9 mouse cellular contexts compared by ENCODE assay signal in the genomic region with DNA sequence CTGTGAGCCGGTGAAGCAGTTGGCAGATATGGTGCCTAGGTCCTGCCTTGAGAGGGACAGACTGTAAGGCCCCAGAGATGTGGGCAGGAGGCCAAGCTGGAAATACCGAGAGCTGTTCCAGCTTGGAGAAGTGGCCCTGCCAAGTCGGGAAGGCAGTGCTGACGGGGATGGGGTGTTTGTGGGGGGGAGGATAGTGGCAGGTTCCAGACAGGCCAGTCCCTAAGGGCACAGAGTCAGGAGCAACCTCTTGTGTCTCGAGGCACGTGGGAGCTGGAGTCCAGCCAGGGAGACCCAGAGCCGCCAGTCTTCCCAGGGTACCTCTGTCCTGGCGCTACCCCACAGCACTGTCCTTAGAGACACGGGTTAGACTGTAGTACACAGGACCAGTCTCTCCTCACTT. TPM values are rescaled to one million over a fixed set of nuclear protein-coding genes. Genes with fewer than 3 reads are reported as not detected.
DNase-seq lines count a peak whose midpoint lies in the region; ATAC-seq and TF ChIP-seq lines count a peak whose summit lies in the region.
"Had no signal": no experiment of that assay in that cellular context is flagged by ENCODE, and none has a peak within 500 bp of the region (broad histone marks: within the 10 kb centered on the region; RNA-seq: fewer than 3 reads in every experiment).

No protein-coding gene starts in this region.

- no peak overlapping the region for H3K27ac ChIP-seq in bone marrow, adult 2 months (ENCODE audit: control insufficient read depth, insufficient read depth, low read depth, low read length, poor library complexity)
- peak overlapping the region; percentile 41 for H3K27ac ChIP-seq in forebrain, embryonic 13.5 days
- H3K27ac ChIP-seq in heart, embryonic 15.5 days: peak overlapping the region; percentile 86
- peak overlapping the region; percentile 78 for H3K27ac ChIP-seq in lung, postnatal 0 days (ENCODE audit: low read length)

- no peaks in the 10 kb centered on the region for H3K9me3 ChIP-seq in forebrain, embryonic 13.5 days (replicated peaks)
- H3K9me3 ChIP-seq in heart, embryonic 15.5 days (replicated peaks): no peaks in the 10 kb centered on the region
- no peaks in the 10 kb centered on the region for H3K9me3 ChIP-seq in lung, postnatal 0 days (ENCODE audit: low read length)
- H3K9me3 ChIP-seq: megakaryocyte, embryonic 14.5 days had no signal

- H3K4me2 ChIP-seq in forebrain, embryonic 13.5 days: no peak overlapping the region
- H3K4me2 ChIP-seq in heart, embryonic 15.5 days: peak overlapping the region; percentile 41
- H3K4me2 ChIP-seq in lung, postnatal 0 days (replicated peaks; ENCODE audit: low read depth, low read length): no peak overlapping the region

- POLR2A ChIA-PET in Patski (lab: Charles Lee): interaction anchor here (1.3 kb wide), 1 partner anchor 10 kb away, joined by 3 read pairs; no protein-coding TSS in a partner anchor

- DNase-seq in Patski (ENCODE audit: low read depth, low spot score): peak; percentile 61
- DNase-seq in kidney, postnatal 25 days: peak; percentile 98
- peak; percentile 95 for DNase-seq in lung, postnatal 0 days (ENCODE audit: low spot score)
- DNase-seq in urinary bladder, postnatal 14 days (ENCODE audit: low spot score): peak; percentile 90
- DNase-seq in natural killer cell, adult 2 months (ENCODE audit: low spot score in 2 of 2): no peak

- CTCF ChIA-PET in Patski (lab: Charles Lee): interaction anchor here (1.2 to 2.6 kb wide), 2 partner anchors 10 to 13 kb away, joined by 4 to 17 read pairs; no protein-coding TSS in a partner anchor

- no peak for TF ChIP-seq POLR2A in bone marrow, adult 2 months (IDR thresholded peaks at IDR 0.05; ENCODE audit: borderline replicate concordance, control insufficient read depth, low read depth, low read length)

- H3K27me3 ChIP-seq in Patski: no peaks in the 10 kb centered on the region
- H3K27me3 ChIP-seq in forebrain, embryonic 13.5 days: no peaks in the 10 kb centered on the region
- no peaks in the 10 kb centered on the region for H3K27me3 ChIP-seq in heart, embryonic 15.5 days
- no peaks in the 10 kb centered on the region for H3K27me3 ChIP-seq in lung, postnatal 0 days (replicated peaks; ENCODE audit: insufficient read depth, low read length)

- no peak overlapping the region for H3K9ac ChIP-seq in forebrain, embryonic 13.5 days
- no peak overlapping the region for H3K9ac ChIP-seq in heart, embryonic 15.5 days
- no peak overlapping the region for H3K9ac ChIP-seq in lung, postnatal 0 days (replicated peaks; ENCODE audit: low read depth)

- TF ChIP-seq EP300 in lung, postnatal 0 days (IDR thresholded peaks at IDR 0.05): peak; percentile 74

- 69% methylated on average over 9 of the region's 9 CpGs for WGBS in bone marrow, adult 2 months
- 44% methylated on average over 9 of the region's 9 CpGs for WGBS in forebrain, embryonic 13.5 days
- 3% methylated on average over 9 of the region's 9 CpGs for WGBS in heart, embryonic 15.5 days
- 10% methylated on average over 9 of the region's 9 CpGs for WGBS in lung, postnatal 0 days

- in situ Hi-C loops in Patski (cut with MboI; ENCODE audit: low pct_unique_long_range_greater_than_20kb): no loop called here

- no peak for TF ChIP-seq CTCF in Patski (IDR thresholded peaks at IDR 0.05)
- TF ChIP-seq CTCF in bone marrow, adult 2 months (IDR thresholded peaks at IDR 0.05; ENCODE audit: control insufficient read depth, insufficient read depth, low read length): 0 out of 2 replicates have a peak, but pooled peaks have one; percentile 1
- no peak for TF ChIP-seq CTCF in lung, postnatal 0 days (IDR thresholded peaks at IDR 0.05)

- H3K4me1 ChIP-seq in bone marrow, adult 2 months (ENCODE audit: control insufficient read depth, insufficient read depth, low read length): no peaks in the 10 kb centered on the region
- peaks cover 64% of the 10 kb centered on the region for H3K4me1 ChIP-seq in forebrain, embryonic 13.5 days
- peaks cover 97% of the 10 kb centered on the region for H3K4me1 ChIP-seq in heart, embryonic 15.5 days (replicated peaks)
- H3K4me1 ChIP-seq in lung, postnatal 0 days (ENCODE audit: insufficient read depth, low read depth, low read length): peaks cover 40% of the 10 kb centered on the region

- no peak overlapping the region for H3K4me3 ChIP-seq in bone marrow, adult 2 months (replicated peaks; ENCODE audit: control insufficient read depth, low read depth, low read length)
- H3K4me3 ChIP-seq in forebrain, embryonic 13.5 days: no peak overlapping the region
- no peak overlapping the region for H3K4me3 ChIP-seq in heart, embryonic 15.5 days
- no peak overlapping the region for H3K4me3 ChIP-seq in lung, postnatal 0 days (ENCODE audit: low read depth, low read length)
- H3K4me3 ChIP-seq: megakaryocyte, embryonic 14.5 days had no signal

- ATAC-seq in Patski: peak; percentile 15
- ATAC-seq in forebrain, embryonic 13.5 days: peak; percentile 65
- ATAC-seq in heart, embryonic 15.5 days (replicated peaks; ENCODE audit: insufficient number of reproducible peaks, insufficient read depth, low FRiP score, low read depth): peak; percentile 87
- ATAC-seq in lung, postnatal 0 days: peak; percentile 76

- no peaks in the 10 kb centered on the region for H3K36me3 ChIP-seq in forebrain, embryonic 13.5 days (ENCODE audit: poor library complexity, severe bottlenecking)
- no peaks in the 10 kb centered on the region for H3K36me3 ChIP-seq in heart, embryonic 15.5 days
- H3K36me3 ChIP-seq in lung, postnatal 0 days (ENCODE audit: insufficient read depth, low read length): no peaks in the 10 kb centered on the region

RNA-seq across cellular contexts. Expression of gene Smad6, which starts 53.3 kb away (rescaled TPM):
- polyA plus RNA-seq in Patski (2021): 28.2 TPM
- 0.97 and 1.3 TPM in 2 replicates for polyA plus RNA-seq in bone marrow, adult 2 months (2011; ENCODE audit: insufficient read depth, insufficient read length, low replicate concordance, missing spikeins)
- 1.6 and 1.7 TPM in 2 replicates for polyA plus RNA-seq in forebrain, embryonic 13.5 days (2015; fragmentation: Nextera tagmentation; extraction: Ambion mirVana)
- polyA plus RNA-seq in heart, embryonic 15.5 days (2015; fragmentation: Nextera tagmentation; extraction: Ambion mirVana): 16.4 and 19.8 TPM in 2 replicates
- polyA plus RNA-seq in lung, postnatal 0 days (2015; fragmentation: Nextera tagmentation; extraction: Ambion mirVana): 13.4 and 15.3 TPM in 2 replicates

Comparison
In these comparisons a context has a peak if more than half of its experiments do, and no peak if none do; other contexts are left out.
1. ATAC-seq: peak in every context shown above with its lines; median percentile 87 in heart, embryonic 15.5 days; 76 in lung, postnatal 0 days; 65 in forebrain, embryonic 13.5 days; 15 in Patski.
2. DNase-seq: peak in Patski (single experiment), kidney, postnatal 25 days (2 of 2), lung, postnatal 0 days (single experiment) and urinary bladder, postnatal 14 days (single experiment); none in natural killer cell, adult 2 months (0 of 2).